Mouse (Mus musculus): ENCODE measurements around the gene Nacad. TPM values are rescaled to one million over a fixed set of nuclear protein-coding genes. Genes with fewer than 3 reads are reported as not detected.

Gene Nacad
- polyA plus RNA-seq, 1 experiment from 2014 or later, result 28.4 TPM

Other genes starting within 250 kb of the Nacad start
- 22.3 and 28.9 TPM in 2 replicates for gene Zmiz2, start 217.0 kb downstream of the Nacad start, polyA plus RNA-seq (2014; fragmentation: Nextera tagmentation; extraction: Ambion mirVana)
- 4,588 and 4,913 TPM in 2 replicates for gene Ppia, start 190.6 kb downstream of the Nacad start, polyA plus RNA-seq (2014; fragmentation: Nextera tagmentation; extraction: Ambion mirVana)
- 962 and 982 TPM in 2 replicates for gene H2afv, start 161.6 kb downstream of the Nacad start, polyA plus RNA-seq (2014; fragmentation: Nextera tagmentation; extraction: Ambion mirVana)
- gene Purb, start 130.1 kb downstream of the Nacad start, polyA plus RNA-seq (2014; fragmentation: Nextera tagmentation; extraction: Ambion mirVana), result 14.0 and 15.0 TPM in 2 replicates
- 0.16 and 0.63 TPM in 2 replicates for gene Myo1g, start 85.1 kb downstream of the Nacad start, polyA plus RNA-seq (2014; fragmentation: Nextera tagmentation; extraction: Ambion mirVana)
- 90.8 and 97.2 TPM in 2 replicates for gene Ccm2, start 59.2 kb downstream of the Nacad start, polyA plus RNA-seq (2014; fragmentation: Nextera tagmentation; extraction: Ambion mirVana)
- 53.0 TPM in 2 replicates for gene Tbrg4, start 20.0 kb upstream of the Nacad start, polyA plus RNA-seq (2014; fragmentation: Nextera tagmentation; extraction: Ambion mirVana)
- not detected in 2 replicates for gene Wap, start 32.6 kb upstream of the Nacad start, polyA plus RNA-seq (2014; fragmentation: Nextera tagmentation; extraction: Ambion mirVana)
- gene Ramp3, start 52.5 kb upstream of the Nacad start, polyA plus RNA-seq (2014; fragmentation: Nextera tagmentation; extraction: Ambion mirVana), result 3.5 and 3.9 TPM in 2 replicates
- not detected in 2 replicates for gene Gm11983, start 231.6 kb upstream of the Nacad start, polyA plus RNA-seq (2014; fragmentation: Nextera tagmentation; extraction: Ambion mirVana)

Data from forebrain, embryonic 11.5 days (tissue).